Mouse (Mus musculus) CD4-positive, CD25-positive, alpha-beta regulatory T cell, adult 4 months (primary cell): ENCODE measurements around the gene Anks1b. TPM values are rescaled to one million over a fixed set of nuclear protein-coding genes. Genes with fewer than 3 reads are reported as not detected.
A peak's percentile ranks its signal among the peaks of the same experiment; 100 is the strongest.

Experiments used
- ATAC-seq: one replicate; pipeline ENCODE4 v1.8.0; 2017
- polyA plus RNA-seq, 2 experiments: library from polyadenylated mRNA; unstranded; fragments of 100-300 nt; shearing (Covaris generic); gene quantifications; one replicate each; pipeline ENCODE4 v1.2.1; 2017

Anks1b gene
- not detected for polyA plus RNA-seq

DNA sequence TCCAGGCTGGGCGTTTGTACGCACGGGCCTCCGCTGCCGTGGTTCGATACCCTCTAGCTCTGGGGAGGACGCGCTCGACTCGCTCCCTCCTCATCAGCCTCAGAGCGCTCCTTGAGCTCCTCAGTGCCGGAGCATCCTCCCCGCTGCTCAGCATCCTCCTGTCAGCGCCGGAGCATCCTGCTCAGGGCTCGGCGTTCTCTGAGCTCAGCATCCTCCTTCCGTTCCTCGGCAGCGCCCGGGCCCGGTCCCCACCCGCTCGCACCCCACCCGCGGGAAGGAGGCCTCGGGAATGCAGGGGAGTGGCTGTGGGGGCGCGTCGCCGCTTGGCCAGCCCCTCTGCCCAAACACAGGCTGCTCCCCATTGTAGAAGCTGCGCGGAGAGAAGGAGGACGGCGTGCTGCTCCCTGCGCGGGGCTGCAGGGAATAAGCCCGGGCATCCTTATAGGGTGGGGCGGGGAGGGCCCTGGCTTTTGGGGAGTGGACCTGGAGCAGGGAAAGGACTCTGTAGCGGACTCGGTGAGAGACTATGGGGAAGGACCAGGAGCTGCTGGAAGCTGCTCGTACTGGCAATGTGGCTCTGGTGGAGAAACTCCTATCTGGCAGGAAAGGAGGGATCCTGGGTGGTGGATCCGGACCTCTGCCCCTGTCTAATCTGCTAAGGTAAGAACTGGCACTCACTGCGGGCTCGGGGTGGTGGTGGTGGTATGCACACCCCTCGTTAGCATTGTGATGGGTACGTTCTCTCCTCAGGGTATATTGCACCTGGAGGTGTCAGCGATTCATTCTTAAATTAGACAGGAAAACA, at the start of gene Anks1b:
TSS of gene Anks1b (plus strand) at position 364 of the 805 bp plus-strand sequence.
- ATAC-seq: no peak

- ATAC-seq: peak; percentile 72
Measured at GRCm38 (mm10) chr10:89823906-89824305, 49.4 kb upstream of the Anks1b start.

- no peak for ATAC-seq
Measured at GRCm38 (mm10) chr10:89826896-89827295, 46.4 kb upstream of the Anks1b start.

DNA sequence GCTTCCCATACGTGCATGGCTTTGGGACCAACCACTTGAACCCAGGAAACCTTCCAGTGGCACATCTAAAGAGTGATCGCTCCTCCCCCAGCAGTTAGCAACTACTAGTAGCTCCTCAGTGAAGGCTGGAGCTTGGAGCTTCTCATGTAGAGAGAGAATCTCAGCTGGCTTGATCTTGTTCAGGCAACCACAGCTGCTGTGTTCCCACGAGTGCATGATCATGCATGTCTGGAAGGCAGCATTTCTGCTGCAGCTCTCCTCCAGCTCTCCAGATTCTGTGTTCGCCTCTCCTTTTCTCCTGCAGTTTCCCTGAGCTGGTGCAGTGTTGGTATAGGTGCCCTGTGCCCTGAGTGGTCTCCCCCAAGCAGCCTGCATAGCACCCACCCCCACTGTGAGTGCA, 41.0 kb upstream of the Anks1b start:
- ATAC-seq: no peak

DNA sequence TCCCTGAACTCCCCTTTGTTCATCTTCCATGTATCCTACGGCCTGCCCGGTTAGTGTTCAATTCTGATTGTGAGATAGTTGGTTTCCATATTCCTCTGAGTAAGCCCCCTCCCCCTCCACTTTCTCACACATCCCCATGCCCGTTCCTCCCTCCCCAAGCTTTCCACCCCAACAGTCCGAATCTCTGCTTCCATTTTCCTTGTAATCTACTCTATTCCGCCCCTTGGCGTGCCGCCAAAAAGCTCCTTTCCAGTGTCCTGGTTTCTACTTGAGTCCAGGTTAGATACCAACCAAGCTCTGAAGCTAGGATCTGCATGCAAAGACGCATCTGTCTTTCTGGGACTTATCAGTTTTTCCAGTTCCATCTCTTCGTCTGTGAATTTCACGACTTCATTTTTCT, 40.1 kb upstream of the Anks1b start:
- no peak for ATAC-seq

- no peak for ATAC-seq
Measured at GRCm38 (mm10) chr10:89837476-89837875, 35.8 kb upstream of the Anks1b start.

DNA sequence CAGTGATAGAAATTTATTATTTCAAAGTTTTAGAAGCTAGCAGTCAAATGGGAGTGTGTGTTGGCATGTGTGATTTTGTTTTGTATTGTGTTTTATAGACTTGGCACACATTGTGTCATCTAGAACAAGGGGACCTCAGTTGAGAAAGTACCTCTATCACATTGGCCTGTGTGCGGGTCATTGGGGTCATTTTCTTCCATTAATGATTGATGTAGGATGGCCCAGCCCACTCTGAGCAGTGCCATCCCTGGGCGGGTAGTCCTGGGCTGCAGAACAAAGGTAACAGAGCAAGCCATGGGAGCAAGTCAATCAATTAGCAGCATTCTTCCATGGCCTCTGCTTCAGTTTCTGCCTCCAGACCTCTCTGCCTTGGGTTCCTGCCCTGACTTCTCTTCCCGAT, 34.5 kb upstream of the Anks1b start:
- ATAC-seq: no peak

DNA sequence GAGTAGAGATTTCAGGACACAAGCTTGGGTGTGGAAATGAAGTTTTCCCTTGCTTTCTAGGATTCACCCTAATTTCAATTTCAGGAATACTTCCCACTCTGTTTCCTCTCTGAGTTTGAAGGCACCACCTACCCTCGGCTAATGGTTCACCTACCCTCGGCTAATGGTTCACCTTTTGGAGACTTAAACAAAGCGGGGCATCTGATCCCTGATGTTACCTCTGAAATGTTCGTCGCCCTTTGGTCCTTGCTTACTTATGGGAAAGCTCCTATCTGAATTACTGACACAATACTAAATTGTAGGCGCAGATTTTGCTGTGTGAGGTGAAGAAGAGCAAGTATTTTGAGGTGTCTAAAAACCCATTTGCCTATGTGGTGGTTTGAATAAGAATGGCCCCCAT, 22.4 kb upstream of the Anks1b start:
- ATAC-seq: no peak

DNA sequence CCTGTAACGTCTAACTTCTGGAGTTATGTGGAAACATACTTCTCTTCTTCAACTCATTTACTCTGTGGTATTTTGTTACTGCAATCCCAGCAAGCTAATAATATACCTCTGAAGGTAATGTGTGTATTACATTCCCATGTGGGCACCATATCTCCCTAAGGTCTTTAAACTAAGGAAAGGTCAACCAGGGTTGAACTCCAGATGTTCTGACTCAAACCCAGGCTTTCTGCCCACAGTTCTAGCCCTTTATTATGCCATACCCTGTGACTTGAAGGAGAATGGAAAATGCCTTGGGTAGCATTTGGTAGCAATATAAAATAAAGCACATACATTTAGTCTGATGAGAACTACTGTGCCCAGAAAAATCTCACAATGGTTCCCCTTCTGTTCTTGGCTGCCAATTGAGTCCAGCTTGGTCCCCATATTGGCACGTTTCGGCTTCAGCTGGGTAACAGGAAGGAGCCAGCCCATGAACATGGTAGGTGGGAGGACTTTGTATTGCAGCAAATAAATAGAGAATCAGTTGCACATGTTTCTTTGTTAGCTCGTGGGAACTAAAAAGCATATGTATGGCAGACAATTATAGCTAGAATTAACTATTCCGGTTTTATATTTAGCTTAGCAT, 17.9 kb upstream of the Anks1b start:
- ATAC-seq: no peak

DNA sequence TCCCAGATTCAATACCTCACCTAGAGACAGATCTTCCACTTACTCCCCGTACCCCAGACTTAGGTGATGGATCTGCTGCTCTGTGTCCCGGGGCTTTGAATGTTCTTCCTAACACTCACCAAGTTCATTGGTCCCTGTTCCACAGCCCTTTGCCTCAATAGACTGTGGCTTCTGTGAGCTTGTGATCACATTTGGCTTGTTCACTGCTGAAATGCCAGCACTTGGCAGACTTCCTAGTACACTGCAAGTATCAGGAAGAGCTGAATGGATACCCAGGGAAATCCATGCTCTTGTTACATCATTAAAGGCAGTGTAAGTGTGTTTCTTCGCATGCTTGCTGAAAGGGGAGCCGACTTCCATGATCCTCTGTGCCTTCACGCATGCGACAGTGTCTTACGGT, 17.0 kb upstream of the Anks1b start:
- ATAC-seq: no peak

- no peak for ATAC-seq
Measured at GRCm38 (mm10) chr10:89868211-89868610, 5.1 kb upstream of the Anks1b start.

DNA sequence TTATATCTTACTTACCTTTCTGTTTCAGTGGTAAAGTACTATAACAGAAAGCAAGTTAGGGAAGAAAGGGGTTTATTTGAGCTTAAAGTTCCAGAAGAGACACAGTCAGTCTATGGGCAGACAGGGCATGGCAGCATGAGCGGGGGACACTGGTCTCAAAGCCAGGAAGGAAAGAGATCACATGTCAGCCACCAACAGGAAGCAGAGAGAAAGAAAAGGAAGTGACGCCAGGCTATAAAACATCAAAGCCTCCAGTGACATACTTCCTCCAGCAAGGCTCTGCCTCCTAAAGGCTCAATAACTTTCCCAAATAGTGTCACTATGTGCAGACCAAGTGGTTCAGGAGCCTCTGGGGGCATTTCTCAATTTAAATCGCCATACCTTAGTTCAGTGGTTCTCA, 4.5 kb upstream of the Anks1b start:
- no peak for ATAC-seq

DNA sequence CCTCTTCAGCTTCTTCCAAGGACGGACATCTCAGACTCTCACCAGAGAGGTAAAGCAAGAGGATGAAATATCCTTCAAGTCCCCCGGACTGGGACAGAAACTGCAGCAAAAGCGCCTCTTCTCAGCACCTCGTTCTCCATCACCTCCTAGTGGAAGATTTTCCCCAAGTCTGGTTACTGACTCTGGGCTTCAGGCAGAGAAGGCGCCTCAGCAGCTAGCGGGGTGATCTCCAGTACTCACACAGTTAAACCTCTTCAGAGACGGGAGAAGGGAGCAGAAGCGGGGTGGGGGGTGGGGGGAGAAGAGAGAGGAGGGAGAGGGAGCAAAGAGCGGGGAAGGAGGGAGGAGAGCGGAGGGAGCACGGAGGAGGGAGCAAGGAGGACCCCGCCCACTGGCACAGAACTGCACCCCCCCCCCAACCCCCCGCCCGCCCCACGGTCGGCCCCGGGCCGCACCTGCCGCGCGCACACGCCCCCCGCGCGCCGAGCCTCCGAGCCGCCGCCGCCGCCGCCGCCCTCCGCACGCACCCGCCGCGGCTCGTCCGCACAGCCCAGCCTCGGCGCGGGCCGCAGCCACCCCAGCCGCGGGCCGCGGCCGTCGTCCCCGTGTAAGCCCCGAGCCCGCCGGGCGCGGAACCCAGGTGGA, 686 bp upstream of the Anks1b start:
- no peak for ATAC-seq

DNA sequence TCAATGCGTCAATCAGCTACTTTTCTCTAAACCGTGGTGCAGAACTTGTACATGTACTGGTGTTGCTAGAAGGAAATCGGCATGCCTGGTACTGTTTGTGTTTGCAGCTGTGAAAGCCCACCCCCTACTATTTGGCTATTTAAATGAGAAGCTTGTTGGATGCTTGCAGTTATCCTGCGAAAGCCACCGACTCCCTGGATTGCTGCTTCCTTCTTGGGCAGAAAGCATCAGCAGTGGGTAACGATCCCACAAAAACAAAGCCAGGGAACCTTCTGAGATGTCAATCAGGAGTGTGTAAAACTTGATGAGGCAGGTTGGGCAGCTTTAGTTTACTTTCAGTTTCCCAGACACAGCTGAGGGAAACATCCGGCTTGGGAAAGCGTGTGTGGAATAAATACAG, 727 bp downstream of the Anks1b start:
- no peak for ATAC-seq

- ATAC-seq: no peak
Measured at GRCm38 (mm10) chr10:89883561-89883960, 10.3 kb downstream of the Anks1b start.

DNA sequence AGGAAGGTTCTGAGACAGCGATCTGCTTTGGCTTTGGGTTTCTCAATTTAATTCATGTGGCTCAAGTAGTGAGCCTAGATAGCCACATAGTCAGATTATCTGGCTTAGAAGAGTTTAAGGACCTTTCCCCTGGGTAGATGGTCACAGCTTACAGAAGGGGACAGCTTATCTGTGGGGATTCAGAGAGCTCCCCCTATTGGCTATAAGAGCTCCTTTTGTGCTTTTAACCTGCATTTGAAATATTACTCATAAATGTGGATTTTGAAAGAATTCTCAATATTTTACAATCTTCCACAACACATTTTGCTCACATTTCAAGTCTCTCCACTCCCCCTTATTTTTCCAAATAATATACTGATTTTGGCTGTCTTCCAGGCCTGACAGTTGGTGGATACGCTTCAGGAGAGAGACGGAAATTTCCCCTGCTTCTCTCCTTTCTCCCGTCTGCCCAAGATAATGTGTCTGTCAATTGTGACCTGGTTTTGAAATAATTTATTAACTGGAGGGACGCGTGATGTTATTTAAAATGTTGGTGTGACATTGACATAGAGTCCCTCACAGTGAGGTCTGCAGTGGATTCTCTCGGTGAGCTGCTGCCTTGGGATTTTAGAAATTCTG, 29.5 kb downstream of the Anks1b start:
- no peak for ATAC-seq

DNA sequence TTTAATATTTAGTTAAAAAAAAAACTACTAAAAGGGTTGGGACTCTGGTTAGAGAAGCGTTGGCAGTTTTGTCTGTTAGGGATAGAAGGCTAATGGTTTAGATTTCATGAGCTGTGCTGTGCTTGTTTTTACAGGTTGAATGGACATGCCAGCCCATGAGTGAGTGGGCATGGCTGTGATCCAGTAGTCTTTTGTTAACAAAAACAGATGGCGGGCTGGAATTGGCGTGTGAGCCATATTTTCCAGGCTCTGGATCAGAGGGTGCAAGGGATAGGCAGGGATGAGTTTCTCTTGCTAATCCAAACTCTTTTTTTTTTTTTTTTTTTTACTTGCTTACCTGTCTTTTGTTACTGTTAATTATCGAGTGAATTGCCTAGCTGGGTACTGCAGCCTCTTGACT, 38.6 kb downstream of the Anks1b start:
- no peak for ATAC-seq

- ATAC-seq: no peak
Measured at GRCm38 (mm10) chr10:89913174-89913573, 39.9 kb downstream of the Anks1b start.

DNA sequence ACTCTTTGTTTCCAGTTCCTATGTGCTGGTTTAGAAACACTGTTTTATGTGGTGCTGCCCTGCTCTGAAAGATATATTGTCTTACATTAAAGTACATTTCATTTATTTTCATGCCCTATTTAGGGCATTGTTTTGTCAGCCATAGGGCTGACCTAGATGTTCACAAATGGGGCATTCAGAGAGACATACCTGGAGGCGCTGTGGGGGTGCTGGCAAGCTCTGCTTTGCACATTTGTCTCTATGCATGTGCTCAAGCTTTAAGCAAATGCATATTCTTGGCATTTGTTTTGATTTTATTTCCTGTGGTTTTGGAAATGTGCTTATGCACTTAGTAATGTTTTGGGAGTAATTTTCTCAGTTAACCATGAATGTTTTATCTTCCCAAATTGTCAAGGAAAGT, 43.8 kb downstream of the Anks1b start:
- ATAC-seq: no peak

- ATAC-seq: no peak
Measured at GRCm38 (mm10) chr10:89921965-89922364, 48.7 kb downstream of the Anks1b start.

GRCm38 (mm10) chr10:89942180-89942579, 68.9 kb downstream of the Anks1b start:
- ATAC-seq: no peak

DNA sequence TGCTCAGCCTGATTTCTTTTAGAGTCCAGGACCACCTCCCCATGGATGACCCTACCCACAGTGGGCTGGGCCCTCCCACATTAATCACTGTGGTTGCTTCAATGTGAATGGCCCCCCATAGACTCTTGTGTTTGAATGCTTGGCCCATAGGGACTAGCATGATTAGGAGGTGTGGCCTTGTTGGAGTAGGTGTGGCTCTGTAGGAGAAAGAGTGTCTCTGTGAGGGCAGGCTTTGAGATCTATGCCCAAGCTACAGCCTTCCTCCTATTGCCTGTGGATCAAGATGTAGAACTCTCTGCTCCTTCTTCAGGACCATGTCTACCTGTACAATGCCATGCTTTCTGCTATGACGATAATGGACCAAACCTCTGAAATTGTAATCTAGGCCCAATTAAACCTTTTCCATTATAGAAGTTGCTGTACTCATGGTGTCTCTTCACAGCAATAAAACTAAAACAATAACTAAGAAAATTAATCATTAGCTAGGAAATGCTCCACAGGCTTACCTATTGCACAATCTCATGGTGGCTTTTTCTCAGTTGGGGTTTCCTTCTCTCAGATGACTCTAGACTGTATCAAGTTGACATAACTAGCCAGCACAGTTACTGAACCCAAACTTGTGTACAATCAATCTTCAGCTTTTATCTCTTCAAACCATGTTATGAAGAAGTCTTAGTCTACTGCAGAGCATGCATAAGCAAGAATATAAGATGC, 73.5 kb downstream of the Anks1b start:
- ATAC-seq: no peak

GRCm38 (mm10) chr10:89974361-89974760, 101.1 kb downstream of the Anks1b start:
- no peak for ATAC-seq
